Mouse (Mus musculus): Measurements from ENCODE around the gene Xpr1. TPM values are rescaled to one million over a fixed set of nuclear protein-coding genes. Genes with fewer than 3 reads are reported as not detected.

The Xpr1 gene
- polyA plus RNA-seq, 2 experiments: 2.4 to 4.2 TPM

DNA sequence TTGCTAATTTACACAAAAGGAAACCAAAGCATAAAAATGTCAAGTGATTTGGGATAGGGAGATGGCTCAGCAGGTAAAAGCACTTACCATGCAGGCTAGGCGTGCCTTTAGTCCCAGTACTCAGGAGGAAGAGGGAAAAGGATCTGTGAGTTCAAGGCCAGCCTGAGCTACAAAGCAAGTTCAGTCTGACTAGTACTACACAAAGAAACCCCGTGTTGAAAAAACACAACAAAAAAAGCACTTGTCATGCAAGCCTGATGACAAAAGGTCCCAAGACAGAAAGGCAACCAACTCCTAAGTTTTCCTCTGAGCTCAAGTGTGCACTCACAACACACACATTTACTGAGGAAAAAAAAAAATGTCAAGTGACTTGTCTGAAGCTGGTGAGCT, 8.6 kb downstream of the Xpr1 start:
- 40% methylated on average over 2 of the region's 2 CpGs for WGBS (ENCODE audit: insufficient replicate concordance)
- TF ChIP-seq CTCF (IDR thresholded peaks at IDR 0.05; ENCODE audit: low read depth) (no peak), EP300 (IDR thresholded peaks at IDR 0.05; ENCODE audit: low read depth) (no peak)
- Histone ChIP-seq H3K36me3 (replicated peaks; ENCODE audit: control insufficient read depth, insufficient read depth, low read depth) (no peaks in the 10 kb centered on the region), H3K4me2 (ENCODE audit: low read depth) (peak overlapping the region; percentile 62), H3K9me3 (ENCODE audit: control insufficient read depth, low read length) (no peaks in the 10 kb centered on the region; the same call in 1 of the 2 replicates), H3K4me1 (replicated peaks; ENCODE audit: control insufficient read depth in 2 of 2, insufficient read depth in 2 of 2, low read length in 1 of 2) (peaks cover 13 to 28% of the 10 kb centered on the region in 2 experiments), H3K27me3 (ENCODE audit: control insufficient read depth, insufficient read depth, low read length) (no peaks in the 10 kb centered on the region), H3K27ac (peak overlapping the region; percentile 90), H3K9ac (replicated peaks) (peak overlapping the region; percentile 40), H3K4me3 (ENCODE audit: insufficient read depth in 1 of 2, low read depth in 2 of 2, low read length in 2 of 2) (0 out of 4 replicates have a peak overlapping the region, but pooled peaks of 1 of the 2 experiments have one; percentile 4)
- ATAC-seq (ENCODE audit: insufficient read depth) (peak; percentile 52; the same call in 1 of the 2 replicates), DNase-seq (ENCODE audit: low read depth in 3 of 3, low spot score in 3 of 3) (no peak)

DNA sequence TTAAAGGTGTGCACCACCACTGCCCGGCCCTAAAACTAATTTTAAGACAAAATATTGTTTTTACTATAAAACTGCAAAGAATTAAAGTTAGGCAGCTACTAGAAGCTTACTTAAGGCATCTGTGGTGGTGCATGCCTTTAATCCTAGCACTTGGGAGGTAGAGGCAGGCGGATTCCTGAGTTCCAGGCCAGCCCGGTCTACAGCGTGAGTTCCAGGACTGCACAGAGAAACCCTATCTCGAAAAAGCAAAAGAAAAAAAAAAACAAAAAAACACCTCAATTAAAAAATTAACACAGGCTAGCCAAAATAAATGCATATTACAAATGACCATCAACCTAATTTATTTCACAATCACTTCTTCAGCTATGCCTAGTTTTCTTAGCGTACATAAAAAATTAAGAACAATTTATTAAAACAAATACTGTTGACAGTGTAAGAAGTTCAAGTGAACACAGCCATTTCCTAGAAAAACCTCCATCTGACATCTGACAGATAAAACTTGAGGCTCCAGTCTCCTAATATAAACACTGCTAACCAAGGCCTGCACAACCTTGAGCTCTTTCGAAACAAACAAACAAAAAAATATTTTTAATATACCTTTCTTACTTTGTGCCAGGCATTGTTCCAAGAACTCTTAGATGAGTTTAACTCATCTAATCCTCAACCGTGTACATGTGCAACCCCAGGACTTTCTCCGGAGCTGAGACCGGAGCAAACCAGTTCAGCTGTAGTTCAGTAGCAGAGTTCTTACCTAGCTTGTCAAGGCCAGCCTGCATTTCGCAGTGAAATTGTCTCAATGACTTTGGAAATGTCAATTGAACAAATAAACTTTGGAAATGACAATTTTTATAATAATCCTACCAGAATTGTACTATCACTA, 9.3 kb downstream of the Xpr1 start:
- Histone ChIP-seq H3K9me3 (ENCODE audit: control insufficient read depth, low read length) (no peaks in the 10 kb centered on the region; the same call in 1 of the 2 replicates), H3K4me2 (ENCODE audit: low read depth) (peak overlapping the region; percentile 62), H3K27ac (peak overlapping the region; percentile 90), H3K9ac (replicated peaks) (peak overlapping the region; percentile 41), H3K36me3 (replicated peaks; ENCODE audit: control insufficient read depth, insufficient read depth, low read depth) (no peaks in the 10 kb centered on the region), H3K27me3 (ENCODE audit: control insufficient read depth, insufficient read depth, low read length) (no peaks in the 10 kb centered on the region), H3K4me3 (ENCODE audit: insufficient read depth in 1 of 2, low read depth in 2 of 2, low read length in 2 of 2) (peak overlapping the region; percentile 5 to 14; a peak in 2 of 4 replicates), H3K4me1 (replicated peaks; ENCODE audit: control insufficient read depth in 2 of 2, insufficient read depth in 2 of 2, low read length in 1 of 2) (peaks cover 13 to 28% of the 10 kb centered on the region in 2 experiments)
- 25% methylated on average over 11 of the region's 11 CpGs for WGBS (ENCODE audit: insufficient replicate concordance)
- peak; percentile 45 to 71 (median 48) for DNase-seq (ENCODE audit: low read depth in 3 of 3, low spot score in 3 of 3)
- TF ChIP-seq EP300 (IDR thresholded peaks at IDR 0.05; ENCODE audit: low read depth): peak; percentile 62
- no peak for TF ChIP-seq CTCF (IDR thresholded peaks at IDR 0.05; ENCODE audit: low read depth)
- peak; percentile 86 for ATAC-seq (ENCODE audit: insufficient read depth)

DNA sequence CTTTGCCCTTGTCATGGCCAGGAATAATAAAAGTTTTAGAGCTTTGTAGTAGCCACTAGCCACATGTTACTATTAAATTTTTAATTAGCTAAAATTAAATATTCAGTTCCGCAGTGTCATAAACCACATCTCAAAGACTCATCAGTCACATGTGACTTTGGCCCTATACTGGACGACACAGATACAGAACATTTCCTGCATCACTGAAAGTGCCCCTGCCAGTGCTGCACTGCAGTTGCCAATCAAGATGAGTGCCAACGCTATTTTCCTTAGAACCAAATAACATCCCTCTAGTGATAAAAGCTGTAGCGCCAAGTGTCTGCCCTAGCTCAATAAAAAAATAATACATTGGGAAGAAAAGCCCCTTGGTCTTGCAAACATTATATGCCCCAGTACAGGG, 17.2 kb downstream of the Xpr1 start:
- WGBS (ENCODE audit: insufficient replicate concordance): 51% methylated on average over 4 of the region's 4 CpGs
- Histone ChIP-seq H3K4me3 (ENCODE audit: insufficient read depth in 1 of 2, low read depth in 2 of 2, low read length in 2 of 2) (no peak overlapping the region), H3K27me3 (ENCODE audit: control insufficient read depth, insufficient read depth, low read length) (no peaks in the 10 kb centered on the region), H3K27ac (no peak overlapping the region), H3K9ac (replicated peaks) (no peak overlapping the region), H3K36me3 (replicated peaks; ENCODE audit: control insufficient read depth, insufficient read depth, low read depth) (no peaks in the 10 kb centered on the region), H3K4me2 (ENCODE audit: low read depth) (no peak overlapping the region), H3K4me1 (replicated peaks; ENCODE audit: control insufficient read depth in 2 of 2, insufficient read depth in 2 of 2, low read length in 1 of 2) (peaks cover 0 to 2% of the 10 kb centered on the region in 2 experiments; a peak in 2 of 4 replicates), H3K9me3 (ENCODE audit: control insufficient read depth, low read length) (no peaks in the 10 kb centered on the region; the same call in 1 of the 2 replicates)
- TF ChIP-seq EP300 (IDR thresholded peaks at IDR 0.05; ENCODE audit: low read depth) (no peak), CTCF (IDR thresholded peaks at IDR 0.05; ENCODE audit: low read depth) (no peak)
- ATAC-seq (ENCODE audit: insufficient read depth) (no peak), DNase-seq (ENCODE audit: low read depth in 3 of 3, low spot score in 3 of 3) (no peak)

DNA sequence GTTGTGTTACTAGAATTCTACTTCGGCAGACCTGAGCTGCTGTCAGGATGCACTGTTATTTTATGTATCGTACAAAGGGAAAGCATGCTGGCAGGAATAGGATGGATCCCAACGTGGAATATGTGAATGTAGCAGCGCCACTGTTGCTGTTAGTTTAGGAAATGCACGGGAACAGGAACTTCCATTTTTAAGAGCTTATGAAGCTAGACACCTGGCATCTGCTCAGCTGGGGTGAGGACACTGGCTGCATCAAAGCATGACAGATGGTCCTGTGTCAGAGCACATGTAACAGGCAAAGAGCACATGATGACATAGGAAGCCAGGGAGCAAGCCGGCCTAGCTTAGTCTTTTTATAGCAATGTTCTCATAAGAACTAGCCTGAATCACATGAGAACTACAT, 22.4 kb downstream of the Xpr1 start:
- Histone ChIP-seq H3K27me3 (ENCODE audit: control insufficient read depth, insufficient read depth, low read length) (no peaks in the 10 kb centered on the region), H3K27ac (no peak overlapping the region), H3K4me1 (replicated peaks; ENCODE audit: control insufficient read depth in 2 of 2, insufficient read depth in 2 of 2, low read length in 1 of 2) (peaks cover 0 to 2% of the 10 kb centered on the region in 2 experiments; a peak in 2 of 4 replicates), H3K9ac (replicated peaks) (no peak overlapping the region), H3K4me2 (ENCODE audit: low read depth) (no peak overlapping the region), H3K36me3 (replicated peaks; ENCODE audit: control insufficient read depth, insufficient read depth, low read depth) (no peaks in the 10 kb centered on the region), H3K4me3 (ENCODE audit: insufficient read depth in 1 of 2, low read depth in 2 of 2, low read length in 2 of 2) (no peak overlapping the region), H3K9me3 (ENCODE audit: control insufficient read depth, low read length) (no peaks in the 10 kb centered on the region)
- ATAC-seq (ENCODE audit: insufficient read depth): no peak
- no peak for DNase-seq (ENCODE audit: low read depth in 3 of 3, low spot score in 3 of 3)
- WGBS (ENCODE audit: insufficient replicate concordance): 74% methylated on average over 6 of the region's 6 CpGs
- no peak for TF ChIP-seq EP300 (IDR thresholded peaks at IDR 0.05; ENCODE audit: low read depth)

DNA sequence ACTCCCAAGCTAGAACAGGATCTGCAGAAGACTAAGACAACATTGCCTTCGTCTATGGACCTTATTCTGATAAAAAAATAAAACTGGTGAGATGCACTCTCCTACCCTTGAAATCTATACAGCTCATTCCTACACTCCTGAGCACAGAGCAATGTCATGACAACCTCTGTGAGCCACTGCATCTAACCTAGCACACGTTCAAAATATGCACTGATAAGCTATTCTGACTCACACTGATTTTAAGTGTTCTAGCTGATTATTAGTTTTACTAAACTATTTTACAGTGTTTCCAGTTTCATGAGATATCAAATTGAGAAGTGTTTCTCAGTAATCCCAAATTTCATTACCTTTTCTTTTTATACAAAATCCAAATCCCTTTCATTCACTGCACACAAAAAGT, 23.2 kb downstream of the Xpr1 start:
- Histone ChIP-seq H3K9ac (replicated peaks) (no peak overlapping the region), H3K27ac (no peak overlapping the region), H3K27me3 (ENCODE audit: control insufficient read depth, insufficient read depth, low read length) (no peaks in the 10 kb centered on the region), H3K9me3 (ENCODE audit: control insufficient read depth, low read length) (no peaks in the 10 kb centered on the region), H3K4me2 (ENCODE audit: low read depth) (no peak overlapping the region), H3K36me3 (replicated peaks; ENCODE audit: control insufficient read depth, insufficient read depth, low read depth) (no peaks in the 10 kb centered on the region), H3K4me3 (ENCODE audit: insufficient read depth in 1 of 2, low read depth in 2 of 2, low read length in 2 of 2) (no peak overlapping the region), H3K4me1 (replicated peaks; ENCODE audit: control insufficient read depth in 2 of 2, insufficient read depth in 2 of 2, low read length in 1 of 2) (peaks cover 0 to 4% of the 10 kb centered on the region in 2 experiments; a peak in 2 of 4 replicates)
- ATAC-seq (ENCODE audit: insufficient read depth) (no peak), DNase-seq (ENCODE audit: low read depth in 3 of 3, low spot score in 3 of 3) (no peak)
- WGBS (ENCODE audit: insufficient replicate concordance): 21% methylated on average over 2 of the region's 2 CpGs
- TF ChIP-seq CTCF (IDR thresholded peaks at IDR 0.05; ENCODE audit: low read depth) (no peak), EP300 (IDR thresholded peaks at IDR 0.05; ENCODE audit: low read depth) (no peak)

All from liver, embryonic 14.5 days (tissue).